Mouse (Mus musculus) olfactory bulb, adult 2 months (tissue): ENCODE data around the gene Mtmr4.

Source experiments
- CTCF ChIP-seq: fragments of 200-500 bp; IDR thresholded peaks from 2 replicates; pipeline ENCODE4 v1.5.1; 2012; ENCODE audit warnings: low read depth, mild to moderate bottlenecking, low read length, moderate library complexity; ENCODE audit not compliant: insufficient read depth
- POLR2A ChIP-seq: fragments of 200-500 bp; IDR thresholded peaks from 2 replicates; pipeline ENCODE4 v1.6.1; 2012; ENCODE audit warnings: mild to moderate bottlenecking, low read depth, low read length, moderate library complexity; ENCODE audit not compliant: insufficient read depth

DNA sequence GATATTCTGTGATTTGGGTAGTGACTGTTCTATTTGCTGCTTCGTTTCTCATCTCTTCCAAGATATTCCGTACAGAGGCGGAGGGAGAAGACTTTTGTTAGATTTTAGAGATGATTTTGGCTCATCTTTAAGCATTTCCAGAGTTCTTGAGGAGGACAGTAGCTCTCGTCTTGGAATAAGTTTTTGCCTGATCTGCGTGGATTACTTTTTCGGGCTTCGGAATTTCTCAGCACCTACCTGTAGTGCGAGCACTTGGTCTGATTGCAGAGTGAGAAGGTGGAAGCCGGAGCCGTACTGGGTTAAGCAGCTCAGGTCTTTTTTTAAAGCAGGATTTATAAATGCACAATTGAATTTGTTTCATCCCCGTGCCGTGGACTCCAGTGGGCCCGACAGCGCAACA is 70.9 kb downstream of the Mtmr4 start:
- TF ChIP-seq CTCF (no peak), POLR2A (no peak)
